Mouse (Mus musculus): ENCODE results near the gene Mon2. TPM values are rescaled to one million over a fixed set of nuclear protein-coding genes. Genes with fewer than 3 reads are reported as not detected.
"Not testable (repeated sequence)": the region's sequence is repeated elsewhere in the genome, so short reads cannot be mapped to it uniquely, and the experiment has no call there.

Gene Mon2
- polyA plus RNA-seq, 1 experiment from 2014 or later, result 19.7 TPM

GRCm38 (mm10) chr10:122966421-122966820, 109.9 kb downstream of the Mon2 start:
- no peak overlapping the region for H3K27ac ChIP-seq (replicated peaks)
- DNase-seq (ENCODE audit: low spot score), result no peak
- H3K36me3 ChIP-seq, result no peaks in the 10 kb centered on the region
- H3K4me3 ChIP-seq, result no peak overlapping the region
- WGBS, result 85% methylated on average over 7 of the region's 7 CpGs
- H3K4me1 ChIP-seq, result peaks cover 25% of the 10 kb centered on the region
- H3K9me3 ChIP-seq (replicated peaks), result no peaks in the 10 kb centered on the region
- H3K27me3 ChIP-seq (ENCODE audit: low read depth, poor library complexity, severe bottlenecking), result peaks cover 22% of the 10 kb centered on the region

- WGBS, result 88% methylated on average over 5 of the region's 5 CpGs
- DNase-seq (ENCODE audit: low spot score), result not testable (repeated sequence)
Measured at GRCm38 (mm10) chr10:122965650-122966049, 110.7 kb downstream of the Mon2 start.

GRCm38 (mm10) chr10:122964241-122964636, 112.1 kb downstream of the Mon2 start:
- Histone ChIP-seq H3K27ac (replicated peaks) (peak overlapping the region; percentile 73), H3K36me3 (no peaks in the 10 kb centered on the region), H3K4me1 (peaks cover 25% of the 10 kb centered on the region), H3K9me3 (replicated peaks) (no peaks in the 10 kb centered on the region), H3K4me3 (peak overlapping the region; percentile 52), H3K27me3 (ENCODE audit: low read depth, poor library complexity, severe bottlenecking) (peaks cover 32% of the 10 kb centered on the region)
- DNase-seq (ENCODE audit: low spot score), result no peak
- 18% methylated on average over 4 of the region's 4 CpGs for WGBS

More at GRCm38 (mm10) chr10:122965650-122966049, 110.7 kb downstream of the Mon2 start:
- not testable (repeated sequence) for H3K27ac ChIP-seq (replicated peaks); H3K4me3 ChIP-seq; H3K9me3 ChIP-seq (replicated peaks); H3K36me3 ChIP-seq
- Histone ChIP-seq H3K4me1 (peaks cover 25% of the 10 kb centered on the region), H3K27me3 (ENCODE audit: low read depth, poor library complexity, severe bottlenecking) (peaks cover 29% of the 10 kb centered on the region)

GRCm38 (mm10) chr10:122963463-122964240, 112.7 kb downstream of the Mon2 start:
- H3K27ac ChIP-seq (replicated peaks), result peak overlapping the region; percentile 73
- peaks cover 25% of the 10 kb centered on the region for H3K4me1 ChIP-seq
- DNase-seq (ENCODE audit: low spot score), result peak; percentile 53
- 3% methylated on average over 21 of the region's 21 CpGs for WGBS
- H3K4me3 ChIP-seq, result peak overlapping the region; percentile 52
- H3K36me3 ChIP-seq, result no peaks in the 10 kb centered on the region
- H3K9me3 ChIP-seq (replicated peaks), result no peaks in the 10 kb centered on the region
- H3K27me3 ChIP-seq (ENCODE audit: low read depth, poor library complexity, severe bottlenecking), result peaks cover 32% of the 10 kb centered on the region

- peaks cover 32% of the 10 kb centered on the region for H3K27me3 ChIP-seq (ENCODE audit: low read depth, poor library complexity, severe bottlenecking)
- 0 out of 2 replicates have a peak overlapping the region, but pooled peaks have one; percentile 52 for H3K4me3 ChIP-seq
- peaks cover 25% of the 10 kb centered on the region for H3K4me1 ChIP-seq
- peak overlapping the region; percentile 73; the same call in 1 of the 2 replicates for H3K27ac ChIP-seq (replicated peaks)
- WGBS, result 64% methylated on average over 9 of the region's 9 CpGs
- no peak for DNase-seq (ENCODE audit: low spot score)
- H3K36me3 ChIP-seq, result no peaks in the 10 kb centered on the region
- H3K9me3 ChIP-seq (replicated peaks), result no peaks in the 10 kb centered on the region
Measured at GRCm38 (mm10) chr10:122962651-122963050, 113.7 kb downstream of the Mon2 start.

GRCm38 (mm10) chr10:122961494-122961893, 114.8 kb downstream of the Mon2 start:
- peaks cover 25% of the 10 kb centered on the region for H3K4me1 ChIP-seq

GRCm38 (mm10) chr10:122960738-122961137, 115.6 kb downstream of the Mon2 start:
- Histone ChIP-seq H3K27me3 (ENCODE audit: low read depth, poor library complexity, severe bottlenecking) (peaks cover 32% of the 10 kb centered on the region), H3K4me3 (no peak overlapping the region), H3K9me3 (replicated peaks) (no peaks in the 10 kb centered on the region), H3K4me1 (peaks cover 25% of the 10 kb centered on the region), H3K36me3 (no peaks in the 10 kb centered on the region), H3K27ac (replicated peaks) (no peak overlapping the region)
- no peak for DNase-seq (ENCODE audit: low spot score)
- WGBS, result 77% methylated on average over 16 of the region's 16 CpGs

More at GRCm38 (mm10) chr10:122961494-122961893, 114.8 kb downstream of the Mon2 start:
- Histone ChIP-seq H3K9me3 (replicated peaks) (no peaks in the 10 kb centered on the region), H3K27ac (replicated peaks) (no peak overlapping the region), H3K4me3 (no peak overlapping the region), H3K36me3 (no peaks in the 10 kb centered on the region), H3K27me3 (ENCODE audit: low read depth, poor library complexity, severe bottlenecking) (peaks cover 32% of the 10 kb centered on the region)
- no peak for DNase-seq (ENCODE audit: low spot score)
- WGBS, result 74% methylated on average over 9 of the region's 9 CpGs

GRCm38 (mm10) chr10:122960216-122960615, 116.1 kb downstream of the Mon2 start:
- WGBS, result 88% methylated on average over 16 of the region's 16 CpGs
- Histone ChIP-seq H3K9me3 (replicated peaks) (no peaks in the 10 kb centered on the region), H3K36me3 (no peaks in the 10 kb centered on the region), H3K4me1 (peaks cover 25% of the 10 kb centered on the region), H3K4me3 (no peak overlapping the region), H3K27ac (replicated peaks) (no peak overlapping the region), H3K27me3 (ENCODE audit: low read depth, poor library complexity, severe bottlenecking) (peaks cover 32% of the 10 kb centered on the region)
- no peak for DNase-seq (ENCODE audit: low spot score)

- Histone ChIP-seq H3K4me1 (peaks cover 15% of the 10 kb centered on the region), H3K27me3 (ENCODE audit: low read depth, poor library complexity, severe bottlenecking) (peaks cover 24% of the 10 kb centered on the region), H3K4me3 (no peak overlapping the region), H3K9me3 (replicated peaks) (no peaks in the 10 kb centered on the region), H3K36me3 (no peaks in the 10 kb centered on the region), H3K27ac (replicated peaks) (no peak overlapping the region)
- no peak for DNase-seq (ENCODE audit: low spot score)
- WGBS, result 91% methylated on average over 5 of the region's 5 CpGs
Measured at GRCm38 (mm10) chr10:122958699-122959098, 117.6 kb downstream of the Mon2 start.

- Histone ChIP-seq H3K27me3 (ENCODE audit: low read depth, poor library complexity, severe bottlenecking) (peaks cover 17% of the 10 kb centered on the region), H3K4me3 (no peak overlapping the region), H3K9me3 (replicated peaks) (no peaks in the 10 kb centered on the region), H3K27ac (replicated peaks) (no peak overlapping the region), H3K36me3 (no peaks in the 10 kb centered on the region), H3K4me1 (peaks cover 8% of the 10 kb centered on the region)
- DNase-seq (ENCODE audit: low spot score), result no peak
- WGBS, result 87% methylated on average over 2 of the region's 2 CpGs
Measured at GRCm38 (mm10) chr10:122957918-122958317, 118.4 kb downstream of the Mon2 start.

- H3K27me3 ChIP-seq (ENCODE audit: low read depth, poor library complexity, severe bottlenecking), result no peaks in the 10 kb centered on the region
- no peaks in the 10 kb centered on the region for H3K36me3 ChIP-seq
- no peak overlapping the region for H3K27ac ChIP-seq (replicated peaks)
- H3K9me3 ChIP-seq (replicated peaks), result no peaks in the 10 kb centered on the region
- DNase-seq (ENCODE audit: low spot score), result no peak
- no peaks in the 10 kb centered on the region for H3K4me1 ChIP-seq
- H3K4me3 ChIP-seq, result no peak overlapping the region
- 92% methylated on average over 9 of the region's 9 CpGs for WGBS
Measured at GRCm38 (mm10) chr10:122953576-122953975, 122.7 kb downstream of the Mon2 start.

- no peaks in the 10 kb centered on the region for H3K36me3 ChIP-seq
- H3K4me3 ChIP-seq, result no peak overlapping the region
- H3K4me1 ChIP-seq, result peaks cover 2% of the 10 kb centered on the region; the same call in 1 of the 2 replicates
- H3K9me3 ChIP-seq (replicated peaks), result no peaks in the 10 kb centered on the region
- WGBS, result 77% methylated on average over 6 of the region's 6 CpGs
- no peak for DNase-seq (ENCODE audit: low spot score)
- H3K27me3 ChIP-seq (ENCODE audit: low read depth, poor library complexity, severe bottlenecking), result no peaks in the 10 kb centered on the region
- H3K27ac ChIP-seq (replicated peaks), result no peak overlapping the region
Measured at GRCm38 (mm10) chr10:122950966-122951365, 125.3 kb downstream of the Mon2 start.

GRCm38 (mm10) chr10:122944888-122945287, 131.4 kb downstream of the Mon2 start:
- H3K4me1 ChIP-seq, result peaks cover 7% of the 10 kb centered on the region
- WGBS, result 84% methylated on average over 5 of the region's 5 CpGs
- no peak overlapping the region for H3K27ac ChIP-seq (replicated peaks)
- DNase-seq (ENCODE audit: low spot score), result no peak
- no peak overlapping the region for H3K4me3 ChIP-seq
- no peaks in the 10 kb centered on the region for H3K9me3 ChIP-seq (replicated peaks)
- H3K27me3 ChIP-seq (ENCODE audit: low read depth, poor library complexity, severe bottlenecking), result no peaks in the 10 kb centered on the region
- H3K36me3 ChIP-seq, result no peaks in the 10 kb centered on the region
